Mouse (Mus musculus) liver, embryonic 14.5 days (tissue): ENCODE measurements around the gene Cdkl1.

Source experiments
- CTCF ChIP-seq: IDR thresholded peaks from 2 replicates; pipeline ENCODE4 v1.5.1; 2016; ENCODE audit warnings: antibody characterized with exemption, low read depth, control low read depth
- EP300 ChIP-seq: IDR thresholded peaks from 2 replicates; pipeline ENCODE4 v1.6.1; 2016; ENCODE audit warnings: antibody characterized with exemption, low read depth

- TF ChIP-seq CTCF, result no peak
- TF ChIP-seq EP300, result no peak
These were observed 57.1 kb downstream of the Cdkl1 start for GRCm38 (mm10) chr12:69733923-69734322.
